ENCODE assay signal across 16 mouse cellular contexts in genomic region chr19:58094781-58095543, GRCm38 (mm10).
A peak's percentile ranks its signal among the peaks of the same experiment; 100 is the strongest.
DNase-seq lines count a peak whose midpoint lies in the region; ATAC-seq and TF ChIP-seq lines count a peak whose summit lies in the region.
"Had no signal": no experiment of that assay in that cellular context is flagged by ENCODE, and none has a peak within 500 bp of the region (broad histone marks: within the 10 kb centered on the region; RNA-seq: fewer than 3 reads in every experiment).

No protein-coding gene starts in this region.

- H3K4me3 ChIP-seq in forebrain, embryonic 11.5 days (ENCODE audit: low read depth, low read length): no peak overlapping the region
- no peak overlapping the region for H3K4me3 ChIP-seq in forebrain, embryonic 15.5 days
- H3K4me3 ChIP-seq in kidney, embryonic 16.5 days (ENCODE audit: low read length): no peak overlapping the region
- no peak overlapping the region for H3K4me3 ChIP-seq in kidney, adult 2 months (ENCODE audit: insufficient read depth, low read depth, low read length)
- H3K4me3 ChIP-seq in hindbrain, postnatal 0 days (ENCODE audit: low read length): no peak overlapping the region

- no peak for TF ChIP-seq CTCF in kidney, adult 2 months (conservative IDR thresholded peaks at IDR 0.05; ENCODE audit: insufficient read depth, insufficient read length, low read depth, low read length)
- no peak for TF ChIP-seq CTCF in hindbrain, postnatal 0 days (IDR thresholded peaks at IDR 0.05; ENCODE audit: low read depth)

- H3K27me3 ChIP-seq in forebrain, embryonic 11.5 days (ENCODE audit: control insufficient read depth, insufficient read depth, low read length): no peaks in the 10 kb centered on the region
- H3K27me3 ChIP-seq in forebrain, embryonic 15.5 days: no peaks in the 10 kb centered on the region
- no peaks in the 10 kb centered on the region for H3K27me3 ChIP-seq in kidney, embryonic 16.5 days (ENCODE audit: insufficient read depth, low read length)
- H3K27me3 ChIP-seq in kidney, adult 2 months (replicated peaks; ENCODE audit: control insufficient read depth, insufficient read depth, low read length): no peaks in the 10 kb centered on the region
- no peaks in the 10 kb centered on the region for H3K27me3 ChIP-seq in hindbrain, postnatal 0 days (ENCODE audit: insufficient read depth, low read length)
- H3K27me3 ChIP-seq: CH12.LX had no signal

- H3K9ac ChIP-seq in forebrain, embryonic 11.5 days (ENCODE audit: low read length): 0 out of 2 replicates have a peak overlapping the region, but pooled peaks have one; percentile 8
- H3K9ac ChIP-seq in forebrain, embryonic 15.5 days (replicated peaks): no peak overlapping the region
- H3K9ac ChIP-seq in kidney, embryonic 16.5 days (replicated peaks; ENCODE audit: low read length): no peak overlapping the region
- no peak overlapping the region for H3K9ac ChIP-seq in hindbrain, postnatal 0 days (replicated peaks; ENCODE audit: low read length)

- no peak for DNase-seq in forebrain, embryonic 11.5 days (ENCODE audit: low spot score)
- no peak for DNase-seq in kidney, adult 2 months
- peak; percentile 37 for DNase-seq in MN1 (ENCODE audit: low spot score)
- peak; percentile 12 for DNase-seq in hindbrain, postnatal 0 days (ENCODE audit: low spot score)
- no peak for DNase-seq in embryo, embryonic 10.5 days (ENCODE audit: low spot score)
- DNase-seq: cerebellum, postnatal 14 days; gastrocnemius, postnatal 14 days; heart, postnatal 4 days; kidney, postnatal 25 days; lung, postnatal 14 days; thymus, postnatal 4 days had no signal

- no peaks in the 10 kb centered on the region for H3K36me3 ChIP-seq in forebrain, embryonic 11.5 days (ENCODE audit: control insufficient read depth, insufficient read depth, low read length)
- no peaks in the 10 kb centered on the region for H3K36me3 ChIP-seq in forebrain, embryonic 15.5 days
- no peaks in the 10 kb centered on the region for H3K36me3 ChIP-seq in kidney, embryonic 16.5 days (ENCODE audit: insufficient read depth, low read length)
- no peaks in the 10 kb centered on the region for H3K36me3 ChIP-seq in kidney, adult 2 months (ENCODE audit: control insufficient read depth, insufficient read depth, low read length)
- no peaks in the 10 kb centered on the region for H3K36me3 ChIP-seq in hindbrain, postnatal 0 days (ENCODE audit: insufficient read depth, low read length)

- no peaks in the 10 kb centered on the region for H3K9me3 ChIP-seq in forebrain, embryonic 11.5 days (ENCODE audit: control insufficient read depth, low read length)
- no peaks in the 10 kb centered on the region for H3K9me3 ChIP-seq in forebrain, embryonic 15.5 days
- H3K9me3 ChIP-seq in kidney, embryonic 16.5 days (ENCODE audit: low read length): no peaks in the 10 kb centered on the region
- H3K9me3 ChIP-seq in hindbrain, postnatal 0 days (ENCODE audit: low read length): no peaks in the 10 kb centered on the region

- 33% methylated on average over 14 of the region's 14 CpGs for WGBS in forebrain, embryonic 11.5 days
- WGBS in forebrain, embryonic 15.5 days: 12% methylated on average over 14 of the region's 14 CpGs
- 19% methylated on average over 14 of the region's 14 CpGs for WGBS in kidney, embryonic 16.5 days
- 60% methylated on average over 14 of the region's 14 CpGs for WGBS in kidney, adult 2 months
- 61% methylated on average over 14 of the region's 14 CpGs for WGBS in hindbrain, postnatal 0 days

- no peak overlapping the region for H3K4me2 ChIP-seq in forebrain, embryonic 11.5 days (ENCODE audit: low read depth, low read length, severe bottlenecking)
- no peak overlapping the region for H3K4me2 ChIP-seq in forebrain, embryonic 15.5 days (replicated peaks)
- H3K4me2 ChIP-seq in kidney, embryonic 16.5 days (replicated peaks; ENCODE audit: low read depth, low read length): 0 out of 2 replicates have a peak overlapping the region, but pooled peaks have one; percentile 2
- no peak overlapping the region for H3K4me2 ChIP-seq in hindbrain, postnatal 0 days (ENCODE audit: low read depth, low read length)
- H3K4me2 ChIP-seq: heart, embryonic 11.5 days had no signal

- 0 out of 2 replicates have a peak, but pooled peaks have one; percentile 44 for ATAC-seq in forebrain, embryonic 11.5 days (replicated peaks; ENCODE audit: low FRiP score)
- ATAC-seq in forebrain, embryonic 15.5 days (replicated peaks): no peak
- no peak for ATAC-seq in kidney, embryonic 16.5 days (ENCODE audit: low FRiP score, low TSS enrichment)
- no peak for ATAC-seq in hindbrain, postnatal 0 days
- no peak for ATAC-seq in granulocyte monocyte progenitor cell, adult 5-6 weeks (replicated peaks; ENCODE audit: poor library complexity, severe bottlenecking)

- no peak for TF ChIP-seq POLR2A in kidney, adult 2 months (IDR thresholded peaks at IDR 0.05; ENCODE audit: low read depth, low read length)

- no peaks in the 10 kb centered on the region; the same call in 1 of the 2 replicates for H3K4me1 ChIP-seq in forebrain, embryonic 11.5 days (replicated peaks; ENCODE audit: control insufficient read depth, insufficient read depth, low read length)
- peaks cover 9% of the 10 kb centered on the region for H3K4me1 ChIP-seq in forebrain, embryonic 15.5 days
- H3K4me1 ChIP-seq in kidney, embryonic 16.5 days (ENCODE audit: insufficient read depth, low read length): peaks cover 18% of the 10 kb centered on the region
- H3K4me1 ChIP-seq in kidney, adult 2 months (ENCODE audit: control insufficient read depth, insufficient read depth, low read length): no peaks in the 10 kb centered on the region
- H3K4me1 ChIP-seq in hindbrain, postnatal 0 days (ENCODE audit: insufficient read depth, low read length): no peaks in the 10 kb centered on the region

- H3K27ac ChIP-seq in forebrain, embryonic 11.5 days (ENCODE audit: low read depth, low read length): 0 out of 2 replicates have a peak overlapping the region, but pooled peaks have one; percentile 31
- H3K27ac ChIP-seq in forebrain, embryonic 15.5 days (replicated peaks): no peak overlapping the region
- no peak overlapping the region for H3K27ac ChIP-seq in kidney, embryonic 16.5 days (ENCODE audit: low read length)
- H3K27ac ChIP-seq in kidney, adult 2 months (ENCODE audit: insufficient read depth, low read depth, low read length): no peak overlapping the region
- no peak overlapping the region for H3K27ac ChIP-seq in hindbrain, postnatal 0 days

Comparison
In these comparisons a context has a peak if more than half of its experiments do, and no peak if none do; other contexts are left out.
1. DNase-seq: peak in MN1 (single experiment) and hindbrain, postnatal 0 days (single experiment); none in forebrain, embryonic 11.5 days (single experiment), kidney, adult 2 months (single experiment) and embryo, embryonic 10.5 days (single experiment).